Mouse (Mus musculus) common myeloid progenitor, adult 5-6 weeks (primary cell): ENCODE results near the gene Mme. TPM values are rescaled to one million over a fixed set of nuclear protein-coding genes. Genes with fewer than 3 reads are reported as not detected.

Source experiments
- ATAC-seq: replicated peaks from 2 replicates; pipeline ENCODE4 v1.8.0; 2016; ENCODE audit warnings: low read depth, mild to moderate bottlenecking, moderate TSS enrichment, inconsistent platforms; ENCODE audit not compliant: poor library complexity, severe bottlenecking
- total RNA-seq: library from RNA; stranded (forward); fragments of 200-1000, 187-1606 nt; gene quantifications from 2 replicates; pipeline ENCODE4 v1.2.3, GENCODE M21; 2017

Gene Mme
- 0.09 TPM in 1 of 2 replicates, not detected in the other for total RNA-seq

DNA sequence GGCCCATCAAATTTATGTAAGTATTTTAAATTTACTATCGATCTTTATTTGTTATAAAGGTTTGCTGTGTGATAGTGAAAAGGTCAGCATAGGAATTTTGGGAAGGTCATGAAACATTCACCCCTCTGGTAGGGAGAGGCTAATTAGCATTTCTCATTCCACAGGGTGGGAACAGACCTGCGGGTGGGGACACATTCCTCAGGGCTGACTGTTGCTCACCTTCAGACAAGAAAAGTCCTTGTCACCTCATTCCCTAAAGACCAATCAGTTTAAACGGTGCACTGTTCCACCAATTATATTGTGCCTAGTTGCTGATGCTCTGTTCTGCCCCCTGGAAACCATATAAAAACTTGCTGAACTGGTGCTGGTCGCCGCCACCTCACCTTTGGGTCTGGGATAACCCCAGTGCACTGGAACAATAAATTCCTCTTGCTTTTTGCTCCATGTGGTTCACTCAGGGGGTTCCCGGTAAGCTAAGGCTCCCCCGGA lies at the start of gene Mme:
Mme (plus strand) TSS at position 439 of the 489 bp plus-strand sequence.
- ATAC-seq = no peak

DNA sequence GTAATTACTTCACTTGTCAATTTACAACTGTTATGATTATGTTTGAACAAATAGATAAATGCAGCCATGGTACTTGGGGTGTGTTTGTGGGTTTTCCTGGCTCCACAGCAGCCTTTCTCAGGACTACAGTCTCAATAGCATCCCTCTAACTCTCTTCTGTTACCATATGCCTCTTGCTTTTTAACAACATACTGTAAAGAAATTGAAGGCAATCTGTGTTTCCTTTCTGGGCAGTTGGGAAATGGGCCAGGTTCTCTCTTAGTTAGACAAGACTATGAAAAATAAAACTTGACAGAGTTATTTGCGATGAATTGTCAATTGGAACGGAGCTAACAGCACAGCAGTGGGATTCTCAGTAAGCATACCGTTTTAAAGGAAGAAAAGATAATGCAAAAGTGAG lies 44.8 kb upstream of the Mme start:
- no peak for ATAC-seq

DNA sequence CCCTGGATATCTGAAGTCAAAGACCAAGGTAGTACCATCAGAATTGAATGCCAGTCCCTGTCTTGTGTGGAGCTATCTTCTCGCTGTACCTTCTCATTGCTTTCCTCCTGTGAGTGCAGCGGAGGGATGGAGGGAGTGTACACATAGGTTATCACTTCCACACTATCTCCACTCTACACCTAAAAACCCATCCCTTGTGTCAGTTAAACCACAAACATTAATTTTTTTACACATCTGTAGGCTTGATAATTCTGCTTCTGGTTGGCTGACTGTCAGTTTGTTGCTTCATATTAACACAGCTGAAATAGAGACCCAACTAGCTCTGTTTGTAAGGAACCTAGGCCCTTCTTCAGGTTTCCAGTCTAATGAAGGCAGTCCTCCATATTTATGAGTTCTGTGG lies 43.3 kb upstream of the Mme start:
- no peak for ATAC-seq

DNA sequence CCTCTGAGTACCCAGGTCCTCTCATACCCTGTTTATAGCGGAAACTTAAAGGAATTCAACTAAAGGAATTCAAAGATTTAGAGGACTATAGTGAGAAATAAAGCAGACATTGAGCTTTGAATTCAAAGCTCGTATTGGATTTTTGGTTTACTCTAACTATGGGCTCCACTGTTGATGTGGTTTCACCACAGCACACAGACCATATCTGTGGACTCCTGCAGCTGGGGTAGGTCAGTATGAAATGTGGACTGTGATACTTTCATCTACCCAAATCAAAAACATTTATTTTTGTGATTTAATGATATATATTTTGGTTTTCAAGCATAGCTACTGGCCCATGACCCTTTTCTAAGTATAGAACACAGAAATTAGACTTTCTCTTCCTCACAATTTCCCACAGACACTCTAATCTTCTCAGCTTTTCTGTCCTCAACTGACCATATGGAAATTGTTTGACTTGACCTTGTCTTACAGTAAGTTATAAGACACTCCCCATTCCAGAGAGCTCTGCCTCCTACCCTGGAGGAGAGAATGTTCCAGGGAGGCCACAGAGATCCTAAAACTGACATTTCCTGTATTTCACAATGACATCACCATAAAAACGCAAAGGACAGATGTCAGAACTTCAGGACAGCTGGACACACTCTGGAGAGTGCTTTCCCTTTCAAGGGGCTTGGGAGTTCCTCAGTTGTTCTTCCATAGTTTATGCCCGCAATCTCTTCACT lies 19.3 kb upstream of the Mme start:
- no peak for ATAC-seq

DNA sequence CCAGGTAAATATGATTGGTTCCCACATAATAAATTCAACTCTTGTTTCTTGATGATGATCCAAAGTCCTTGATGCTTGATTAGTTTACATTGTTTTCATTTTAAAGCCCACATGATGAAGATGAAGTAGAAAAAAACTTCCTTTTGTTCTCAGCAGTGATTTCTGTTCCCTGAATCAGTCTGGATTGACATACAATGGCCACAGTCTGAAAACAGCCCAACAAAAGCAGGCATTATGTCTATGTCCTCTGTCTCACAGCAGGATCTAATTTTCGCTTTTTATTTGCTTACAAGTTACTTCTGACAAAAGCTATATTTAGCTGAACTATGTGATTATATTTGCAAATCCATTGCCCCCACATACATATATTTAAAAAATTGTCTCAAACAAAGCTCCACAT lies 17.7 kb upstream of the Mme start:
- ATAC-seq = no peak

DNA sequence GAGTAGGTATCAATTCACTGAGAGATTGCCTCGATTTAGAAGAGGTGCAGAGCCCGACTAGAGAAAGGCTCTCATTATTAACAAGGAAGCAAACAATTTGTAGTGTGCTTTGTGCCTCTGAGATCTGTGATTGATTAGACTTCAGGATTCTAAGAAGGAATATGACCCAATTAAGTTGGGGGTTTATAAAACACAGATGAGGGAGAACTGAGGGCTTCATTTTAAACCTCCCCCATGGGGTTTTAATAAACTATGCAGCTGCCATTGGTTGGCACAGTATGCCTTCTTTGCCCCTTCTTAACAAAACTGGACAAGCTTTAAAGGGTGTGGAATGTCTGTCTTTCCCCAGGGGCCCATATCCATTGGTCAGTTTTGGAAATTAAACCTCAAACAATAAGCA lies 5.4 kb upstream of the Mme start:
- no peak for ATAC-seq

DNA sequence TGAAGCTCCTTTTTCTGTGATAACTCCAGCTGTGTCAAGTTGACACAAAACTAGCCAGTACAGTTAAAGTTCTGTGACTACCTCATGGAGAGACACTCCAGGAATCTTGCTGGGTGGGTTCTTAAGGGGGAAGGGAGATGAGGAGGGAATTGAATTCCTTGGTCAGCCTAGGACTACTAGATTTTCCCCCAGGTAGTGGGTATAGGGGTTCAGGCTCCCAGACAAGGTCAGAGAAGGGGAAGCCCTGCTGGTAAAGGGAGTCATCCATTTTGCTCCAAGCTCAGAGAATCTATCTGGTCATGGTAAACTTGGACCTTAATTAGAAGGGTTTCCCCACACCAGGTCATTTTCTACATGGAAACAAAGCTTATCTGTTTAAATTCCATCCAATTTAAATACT lies 2.4 kb downstream of the Mme start:
- no peak for ATAC-seq

DNA sequence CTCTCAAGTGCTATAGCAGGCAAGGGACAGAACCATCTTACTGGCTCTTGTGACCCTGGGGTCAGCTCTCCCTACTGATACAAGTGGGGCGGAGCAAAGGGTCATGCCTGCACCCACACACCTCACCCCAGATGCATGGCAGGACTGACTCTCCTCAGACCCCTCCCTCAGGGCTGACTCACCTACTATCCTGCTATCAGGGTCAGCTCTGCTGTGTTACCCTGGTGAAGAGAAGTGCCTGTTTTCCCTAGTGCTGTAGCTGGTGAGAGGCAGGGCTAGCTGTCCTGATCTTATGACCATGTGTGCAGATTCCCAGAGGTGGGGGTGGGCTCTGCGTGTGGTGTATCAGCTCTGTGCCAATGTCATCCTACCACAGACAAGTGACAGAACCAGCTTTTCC lies 30.8 kb downstream of the Mme start:
- ATAC-seq = no peak

DNA sequence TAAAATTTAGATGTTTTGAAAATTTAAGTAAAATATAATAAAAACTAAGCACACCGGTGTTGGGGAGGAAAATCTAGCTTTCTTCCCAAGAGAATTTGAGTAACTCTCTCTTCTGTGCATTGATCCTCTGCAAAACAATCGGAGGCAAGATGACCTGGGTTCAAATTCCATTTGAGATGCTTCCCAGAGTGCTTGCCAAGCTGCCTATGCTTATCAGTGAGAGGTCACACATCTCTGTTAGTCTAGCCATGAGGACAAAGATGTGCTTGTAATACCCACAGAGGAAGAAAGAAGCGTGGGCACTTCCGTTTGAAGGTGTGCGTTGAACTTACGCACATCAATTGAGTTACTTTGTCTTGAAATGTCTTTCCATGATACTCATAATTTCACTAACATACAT lies 53.0 kb downstream of the Mme start:
- no peak for ATAC-seq

DNA sequence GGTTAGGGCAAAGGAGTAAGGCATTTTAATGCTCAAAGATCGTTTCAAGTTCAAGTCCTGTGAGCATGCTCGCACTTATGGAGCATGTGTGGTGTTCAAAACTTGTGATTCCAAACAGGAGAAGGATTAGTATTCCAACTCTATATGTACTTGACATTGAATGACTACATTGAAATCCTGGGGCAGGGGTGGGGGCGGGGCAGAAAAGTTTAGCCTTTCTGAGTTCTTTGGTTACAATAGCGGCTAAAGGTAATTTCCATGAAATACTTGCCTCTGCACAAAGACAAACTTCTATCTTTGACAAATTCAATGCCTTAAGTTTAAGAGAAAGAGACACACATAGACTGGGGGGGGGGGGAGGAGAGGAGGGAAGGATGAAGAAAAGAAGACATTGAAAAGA lies 53.5 kb downstream of the Mme start:
- no peak for ATAC-seq

DNA sequence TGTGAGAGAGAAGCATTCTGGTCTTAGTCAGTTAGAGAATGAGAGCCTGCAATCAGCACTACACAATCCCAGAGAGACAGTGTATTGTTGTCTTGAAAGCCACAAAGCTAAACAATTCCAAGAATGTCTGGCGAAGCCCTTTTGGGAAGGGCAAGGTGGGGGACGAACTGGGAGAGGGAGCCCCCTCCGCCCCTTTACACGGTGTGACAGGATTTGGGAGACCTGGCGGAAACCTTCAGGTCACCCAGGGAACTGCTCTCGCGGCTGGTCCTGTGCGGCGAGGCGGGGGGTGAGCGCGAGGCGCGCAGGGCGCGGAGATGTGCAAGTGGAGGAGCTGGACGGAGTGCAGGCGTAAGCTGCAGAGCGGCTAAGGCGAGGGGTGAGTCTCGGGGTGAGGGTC lies 53.9 kb downstream of the Mme start:
- no peak for ATAC-seq

DNA sequence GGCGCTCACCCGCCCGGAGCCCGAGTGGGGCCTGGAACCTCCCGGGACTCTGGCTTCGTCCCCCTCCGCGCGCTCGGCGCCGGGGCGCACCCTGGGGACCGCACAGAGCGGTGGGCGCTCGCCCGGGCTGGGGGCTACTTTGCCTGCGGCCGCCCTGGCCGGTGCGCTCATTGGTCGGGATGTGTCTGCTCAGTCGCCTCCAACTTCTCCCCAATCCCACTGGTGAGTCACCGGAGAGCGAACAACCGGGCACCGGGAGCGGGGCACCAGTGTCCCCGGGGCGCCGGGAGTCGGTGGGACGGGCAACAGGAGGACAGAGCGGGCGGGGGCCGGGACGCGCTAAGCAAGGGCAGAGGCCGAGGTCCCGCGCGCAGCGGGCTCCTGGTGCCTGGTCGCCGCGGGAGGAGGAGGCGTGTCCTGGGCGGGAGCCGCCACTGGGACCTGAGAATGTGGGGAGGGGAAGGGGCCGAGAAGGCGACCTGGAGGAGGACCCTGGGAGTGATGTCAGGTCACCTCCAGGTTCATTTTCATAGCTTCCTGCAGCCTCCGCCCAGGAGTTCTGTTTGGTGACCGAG lies 54.4 kb downstream of the Mme start:
- ATAC-seq = no peak

DNA sequence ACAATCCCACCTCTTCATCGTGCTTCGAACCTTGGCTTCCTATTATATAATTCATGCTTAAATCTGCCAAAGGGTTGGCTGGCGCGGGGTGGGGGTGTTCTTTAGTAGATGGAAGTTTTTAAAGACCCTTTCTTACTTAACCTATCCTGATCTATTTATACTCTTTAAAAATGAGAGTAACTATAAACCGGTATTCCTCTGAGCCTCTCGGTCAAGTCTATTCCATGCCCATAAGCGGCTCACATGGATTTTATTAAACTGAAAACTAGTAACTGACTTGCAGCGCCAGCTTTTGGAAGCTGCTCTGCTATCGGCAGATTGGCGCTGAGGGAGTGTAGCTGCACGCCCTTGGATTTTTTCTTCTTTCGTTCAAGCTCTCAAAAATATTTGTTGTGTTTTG lies 55.1 kb downstream of the Mme start:
- no peak for ATAC-seq

DNA sequence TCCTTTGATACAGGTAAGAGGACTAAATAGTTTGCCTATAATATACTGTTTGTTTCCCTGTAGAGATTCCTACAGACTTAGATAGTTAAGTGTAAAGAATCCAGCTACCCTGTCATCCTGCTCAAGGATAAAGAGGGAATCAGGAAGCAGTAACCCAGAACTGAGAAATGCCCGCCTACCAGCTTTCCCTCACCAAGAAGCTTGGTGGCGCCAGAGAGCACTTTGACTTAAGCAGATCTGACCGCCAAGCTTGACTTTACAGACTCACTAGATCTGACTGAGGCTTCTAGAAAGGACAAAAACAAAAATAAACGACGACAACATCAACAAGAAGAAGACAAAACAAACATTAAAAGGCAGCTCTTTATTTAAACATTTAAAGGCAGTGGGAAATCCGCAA lies 56.5 kb downstream of the Mme start:
- ATAC-seq = peak; percentile 52; the same call in 1 of the 2 replicates

DNA sequence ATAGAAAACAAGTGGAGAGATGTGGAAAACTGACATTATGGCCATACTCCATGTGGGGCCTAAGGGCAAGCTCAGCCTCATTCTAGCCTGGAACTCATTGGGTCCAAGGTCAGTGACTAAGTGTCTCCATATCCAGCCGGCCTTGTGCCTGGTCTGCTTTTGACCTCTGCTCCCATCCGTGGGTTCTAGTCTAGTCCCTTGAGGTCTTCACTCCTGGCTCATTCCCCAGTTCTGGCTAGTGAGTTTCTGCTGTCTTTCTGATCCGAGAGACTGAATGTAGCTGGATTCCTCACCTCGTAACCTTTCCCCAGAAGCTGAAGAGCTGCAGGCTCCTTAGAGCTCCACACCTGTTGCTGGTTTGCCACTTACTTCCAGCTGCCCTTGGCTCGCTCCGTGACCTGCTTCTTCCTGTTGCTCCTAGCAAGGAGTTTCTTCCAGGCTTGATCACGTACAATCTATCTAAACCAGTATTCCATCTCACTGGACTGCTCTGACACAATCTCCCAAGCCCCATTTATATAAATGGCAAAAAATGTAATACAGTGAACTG lies 73.9 kb downstream of the Mme start:
- no peak for ATAC-seq

DNA sequence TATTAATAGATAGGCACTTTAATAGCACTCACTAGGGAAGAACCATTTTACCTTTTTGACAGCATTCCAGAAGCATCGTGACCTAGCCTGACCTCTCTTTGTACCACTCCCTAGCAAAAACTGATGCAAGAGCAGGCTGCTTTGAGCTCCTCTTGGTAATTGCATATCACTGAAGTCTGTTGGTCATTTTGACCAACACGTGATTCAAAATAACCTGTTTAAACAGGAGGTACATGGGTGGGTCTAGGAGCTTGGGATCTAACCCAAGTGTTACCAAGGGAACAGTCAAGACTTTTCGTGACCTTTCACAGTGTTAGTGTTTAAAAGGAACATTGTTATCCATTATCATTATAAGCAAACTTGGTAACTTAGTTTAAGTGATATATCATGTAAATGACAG lies 76.2 kb downstream of the Mme start:
- ATAC-seq = no peak

DNA sequence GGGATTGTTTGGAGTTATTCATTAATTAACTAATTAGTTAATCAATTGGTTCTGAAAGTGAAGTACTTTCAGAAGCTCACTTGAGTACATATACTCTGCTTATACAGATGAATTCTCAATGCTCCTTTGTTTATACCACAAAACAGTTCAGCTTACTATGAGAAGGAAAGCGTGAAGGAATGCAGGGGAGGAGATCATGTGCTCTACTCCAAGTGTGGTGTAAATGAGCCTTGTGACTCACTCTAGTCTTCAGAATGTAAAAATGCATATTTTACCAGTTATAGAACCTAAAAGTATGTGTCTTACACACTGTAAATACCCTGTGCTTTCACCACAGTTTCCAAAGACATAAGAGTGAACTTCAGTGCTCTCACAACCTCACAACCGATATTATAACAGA lies 84.3 kb downstream of the Mme start:
- ATAC-seq = no peak

DNA sequence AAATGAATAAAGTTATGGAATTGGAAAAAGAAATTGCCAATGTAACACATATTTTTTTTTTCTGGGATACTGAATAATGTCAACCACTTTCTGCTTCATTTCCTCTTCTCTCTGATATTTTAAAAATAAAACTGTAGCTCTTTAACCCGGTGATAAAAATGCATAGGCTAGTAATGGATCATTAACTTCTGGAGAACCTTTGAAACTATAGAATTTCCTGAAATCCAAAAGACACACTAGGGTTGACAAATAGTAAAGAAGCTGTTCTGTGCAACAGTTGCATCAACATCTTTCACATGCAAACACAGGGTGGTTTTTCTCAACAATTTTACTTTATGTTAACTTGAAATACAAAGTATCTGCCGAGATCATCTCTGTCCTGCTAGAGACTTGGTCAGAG lies 98.8 kb downstream of the Mme start:
- ATAC-seq = no peak

DNA sequence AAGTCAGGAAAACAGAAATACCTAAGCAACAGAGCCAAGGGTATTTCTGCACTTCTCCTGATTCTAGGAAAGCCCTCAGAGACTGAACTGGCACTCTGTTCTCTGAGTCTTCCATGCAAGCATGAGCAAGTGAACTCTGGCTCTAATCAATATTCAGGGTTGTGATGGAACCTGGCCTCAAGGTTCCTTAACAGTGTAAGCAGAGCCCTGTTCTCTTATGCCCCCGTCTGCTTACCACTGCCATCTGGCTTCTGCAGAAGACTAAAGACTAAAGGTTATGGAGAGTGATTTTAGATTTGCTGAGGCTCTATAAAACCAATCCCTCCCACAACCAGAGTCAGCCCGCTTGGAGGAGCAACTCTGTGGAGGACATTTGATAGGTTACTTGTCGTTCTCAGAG lies 99.2 kb downstream of the Mme start:
- ATAC-seq = no peak

DNA sequence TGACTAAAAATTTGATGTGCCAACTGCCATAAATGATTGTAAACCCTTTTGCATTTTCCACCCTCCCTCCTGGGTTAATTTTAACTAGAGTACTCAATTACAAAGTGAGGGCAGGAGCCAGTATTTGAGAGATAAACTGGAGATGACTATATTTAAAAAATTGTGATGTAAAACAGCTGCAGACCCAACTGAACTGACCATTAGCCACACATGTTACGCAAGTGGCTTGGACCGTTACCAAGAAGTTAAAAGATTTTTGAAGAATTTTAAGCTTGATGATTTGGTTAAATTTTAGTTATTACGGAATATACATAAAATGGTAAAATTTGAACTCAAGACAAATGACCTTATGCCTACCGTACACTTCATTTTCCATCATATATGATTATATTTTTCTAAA lies 100.1 kb downstream of the Mme start:
- ATAC-seq = no peak

DNA sequence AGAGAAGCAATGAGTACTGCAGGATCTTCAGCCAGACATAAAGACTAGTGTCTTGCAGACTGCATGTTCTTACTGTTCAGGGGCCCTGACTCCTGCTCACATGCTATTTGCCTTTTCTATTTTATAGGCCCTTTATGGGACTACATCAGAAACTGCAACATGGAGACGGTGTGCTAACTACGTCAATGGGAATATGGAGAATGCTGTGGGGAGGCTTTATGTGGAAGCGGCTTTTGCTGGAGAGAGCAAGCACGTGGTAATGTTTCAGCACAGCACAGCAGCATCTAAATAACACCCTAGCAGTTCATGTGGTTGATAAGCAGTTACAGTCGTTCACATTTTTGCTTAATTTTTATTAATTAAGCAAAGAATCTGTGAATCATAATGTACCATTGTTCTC lies 103.7 kb downstream of the Mme start:
- no peak for ATAC-seq

DNA sequence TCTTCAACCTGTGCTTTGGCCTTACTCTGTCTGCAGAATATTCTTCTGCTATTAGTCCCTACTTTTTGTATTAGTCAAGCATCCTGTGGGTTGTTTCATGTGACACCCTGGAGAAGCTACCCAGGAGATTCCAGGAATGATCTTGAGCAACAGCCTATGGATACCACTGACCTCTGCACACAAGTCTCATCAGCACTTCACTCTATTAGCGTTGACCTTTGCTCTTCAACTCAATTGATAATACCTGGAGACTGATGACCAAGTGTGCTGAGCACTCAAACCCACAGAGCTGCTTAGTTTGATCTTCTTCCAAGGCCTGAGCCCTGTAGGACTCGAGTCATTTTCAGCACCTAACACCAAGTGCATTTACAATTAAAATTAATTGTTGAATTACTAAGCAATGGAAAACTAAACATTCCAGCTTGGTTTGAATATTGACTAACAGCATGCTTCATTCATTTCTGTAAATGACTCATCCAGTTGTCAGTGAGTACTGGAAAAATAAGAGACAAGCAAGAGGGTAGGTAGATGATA lies 107.6 kb downstream of the Mme start:
- no peak for ATAC-seq
